Mouse (Mus musculus) embryonic facial prominence, embryonic 12.5 days (tissue): ENCODE results near the gene Rps12. TPM values are rescaled to one million over a fixed set of nuclear protein-coding genes. Genes with fewer than 3 reads are reported as not detected.
A peak's percentile ranks its signal among the peaks of the same experiment; 100 is the strongest.

Experiments used
- ATAC-seq: fragments of 200-750 bp; cut with Nextera tagmentation; 2 replicates; pipeline ENCODE4 v1.8.0; 2017; ENCODE audit not compliant: insufficient number of reproducible peaks, insufficient read depth, low FRiP score, low TSS enrichment
- H3K27ac ChIP-seq: fragments of 300-500 bp; sonication (generic); 2 replicates; pipeline ENCODE4 v1.5.1; 2016; ENCODE audit warnings: mild to moderate bottlenecking
- H3K27me3 ChIP-seq: fragments of 300-500 bp; sonication (generic); 2 replicates; pipeline ENCODE4 v1.6.1; 2016; ENCODE audit warnings: mild to moderate bottlenecking, moderate library complexity
- H3K36me3 ChIP-seq: fragments of 300-500 bp; sonication (generic); 2 replicates; pipeline ENCODE4 v1.6.1; 2016; ENCODE audit warnings: mild to moderate bottlenecking
- H3K4me1 ChIP-seq: fragments of 300-500 bp; sonication (generic); 2 replicates; pipeline ENCODE4 v1.6.1; 2016
- H3K4me2 ChIP-seq: fragments of 300-500 bp; sonication (generic); replicated peaks from 2 replicates; pipeline ENCODE4 v1.6.1; 2016; ENCODE audit warnings: mild to moderate bottlenecking, moderate library complexity
- H3K4me3 ChIP-seq: fragments of 300-500 bp; sonication (generic); 2 replicates; pipeline ENCODE4 v1.5.1; 2016; ENCODE audit warnings: mild to moderate bottlenecking
- H3K9ac ChIP-seq: fragments of 300-500 bp; sonication (generic); 2 replicates; pipeline ENCODE4 v1.6.1; 2016; ENCODE audit warnings: mild to moderate bottlenecking, moderate library complexity
- H3K9me3 ChIP-seq: fragments of 300-500 bp; sonication (generic); 2 replicates; pipeline ENCODE4 v1.6.1; 2016; ENCODE audit warnings: mild to moderate bottlenecking, moderate library complexity
- WGBS: fragments of 180-500 bp; shearing (Covaris S2); methylation state at CpG from one replicate; pipeline ENCODE4 v1.1.7; 2016; 5-methylcytosine and 5-hydroxymethylcytosine counted together
- polyA plus RNA-seq: library from polyadenylated mRNA; unstranded; fragments of >200 nt; fragmentation: Nextera tagmentation; extraction: Ambion mirVana; gene quantifications from 2 replicates; pipeline ENCODE4 v1.2.1, GENCODE M21; 2016

Rps12 gene
- polyA plus RNA-seq: 154 and 172 TPM in 2 replicates

DNA sequence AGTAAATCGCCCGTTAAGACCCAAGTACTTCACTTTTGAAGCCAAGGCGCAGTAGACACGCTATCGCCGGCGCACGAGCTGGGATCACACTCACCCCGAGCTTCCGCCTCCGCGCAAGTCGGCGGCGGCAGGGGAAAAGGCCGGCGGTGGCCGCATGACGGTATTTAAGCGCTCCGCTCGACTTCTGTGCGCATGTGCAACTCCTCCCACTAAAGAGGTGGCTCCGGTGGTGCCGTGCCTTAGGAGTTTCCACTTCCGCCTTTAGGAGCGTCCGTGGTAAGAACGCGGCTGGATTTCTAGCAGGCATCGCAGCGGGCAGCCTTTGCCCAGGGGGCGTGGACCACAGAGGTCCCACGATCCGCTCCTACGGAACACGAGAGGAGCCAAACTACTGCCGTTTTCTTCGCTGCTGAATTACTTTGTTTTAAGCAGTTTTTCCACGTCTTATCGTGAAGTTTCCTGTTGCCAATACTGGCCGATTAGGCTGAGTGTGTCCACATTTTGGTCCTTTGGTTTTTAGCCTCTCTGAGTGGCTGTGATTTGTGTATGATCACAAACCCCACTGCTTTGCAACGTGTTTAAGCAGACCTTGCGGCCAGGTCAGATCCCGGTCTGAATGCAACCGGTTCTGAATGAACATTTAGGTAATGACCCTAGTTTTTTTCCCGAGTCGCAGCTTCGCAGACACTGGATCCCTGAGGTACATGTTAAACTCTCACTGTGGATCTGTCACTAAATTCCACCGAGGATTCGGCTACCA is at the start of gene Rps12:
TSS of gene Rps12 (minus strand) at position 214 of the 760 bp plus-strand sequence.
- no peaks in the 10 kb centered on the region for H3K9me3 ChIP-seq
- no peaks in the 10 kb centered on the region for H3K27me3 ChIP-seq
- H3K27ac ChIP-seq: peak within 1 kb of the TSS; percentile 95
- peak; percentile 96 for ATAC-seq
- peaks cover 19% of the 10 kb centered on the region for H3K4me1 ChIP-seq
- H3K36me3 ChIP-seq: peaks cover 32% of the 10 kb centered on the region
- H3K4me2 ChIP-seq: peak within 1 kb of the TSS; percentile 76
- H3K4me3 ChIP-seq: peak within 1 kb of the TSS; percentile 79
- peak within 1 kb of the TSS; percentile 93 for H3K9ac ChIP-seq
- under 1% methylated on average over 51 of the region's 51 CpGs for WGBS

DNA sequence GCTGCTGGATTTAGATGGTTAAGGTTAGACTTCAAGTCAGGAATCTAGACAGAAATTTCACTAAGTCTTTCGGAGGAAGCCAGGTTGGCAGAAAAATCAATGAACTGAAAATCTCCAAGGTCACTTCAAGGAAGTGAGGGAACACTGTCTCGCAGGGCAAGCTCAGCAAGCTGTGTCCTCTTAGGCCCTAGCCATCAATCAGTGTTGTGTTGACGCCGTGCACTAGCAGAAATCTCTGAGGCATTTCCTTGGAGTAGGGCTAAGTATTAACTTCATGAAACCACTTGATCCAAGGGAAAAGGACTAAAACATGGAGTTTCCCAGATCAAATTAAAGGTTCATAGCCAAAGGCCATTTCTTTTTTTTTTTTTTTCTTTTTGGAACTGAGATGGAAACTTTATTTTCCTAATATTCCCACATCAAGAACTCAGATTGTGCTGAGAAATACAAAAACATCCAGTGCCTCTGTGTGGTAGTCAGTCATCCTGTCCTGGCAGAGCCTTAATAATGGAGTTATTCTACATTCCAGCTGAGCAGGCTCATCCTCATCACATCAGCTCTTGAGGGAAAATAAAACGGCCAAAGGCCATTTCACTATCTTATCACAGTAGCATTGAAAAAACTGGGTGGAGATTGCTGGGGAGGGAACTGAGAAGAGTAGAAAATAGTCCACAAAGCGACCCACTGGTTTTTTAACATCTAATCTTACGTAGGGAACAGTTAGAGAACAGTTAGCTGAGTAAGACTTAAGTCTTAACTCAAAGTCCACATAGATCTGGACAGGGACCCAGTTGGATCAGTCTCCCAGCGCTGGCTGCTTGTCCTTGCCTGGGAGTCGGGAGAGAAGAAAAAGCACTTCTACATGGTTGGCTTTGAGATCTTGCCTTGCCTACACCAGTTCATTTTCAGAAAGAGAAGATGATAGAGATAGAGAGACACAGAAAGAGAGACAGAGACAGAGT is 49.2 kb upstream of the Rps12 start:
- Histone ChIP-seq H3K4me2 (no peak overlapping the region), H3K9me3 (no peaks in the 10 kb centered on the region), H3K4me1 (no peaks in the 10 kb centered on the region), H3K36me3 (no peaks in the 10 kb centered on the region), H3K9ac (no peak overlapping the region), H3K4me3 (no peak overlapping the region), H3K27me3 (no peaks in the 10 kb centered on the region), H3K27ac (no peak overlapping the region)
- ATAC-seq: no peak
- 75% methylated on average over 9 of the region's 9 CpGs for WGBS

DNA sequence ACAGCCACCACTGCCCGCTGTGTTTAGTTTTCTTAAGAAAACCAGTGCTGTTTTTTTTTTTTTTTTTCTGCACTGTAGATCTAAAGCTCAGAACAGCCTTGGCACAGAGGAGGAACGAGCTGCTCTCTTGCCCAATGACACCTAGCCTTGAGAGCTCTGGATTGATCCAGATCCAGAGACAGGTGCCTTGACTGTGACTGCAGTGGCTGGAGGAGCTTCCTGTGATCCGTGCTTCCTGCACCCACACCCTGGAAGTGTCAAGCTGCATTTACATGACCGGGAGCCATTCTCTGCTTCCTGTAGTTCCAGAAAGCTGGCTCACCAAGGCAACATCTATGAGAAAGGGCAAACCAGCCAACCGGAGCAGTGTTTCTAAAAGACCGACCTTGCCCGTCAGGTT is 39.4 kb upstream of the Rps12 start:
- Histone ChIP-seq H3K27me3 (no peaks in the 10 kb centered on the region), H3K4me3 (no peak overlapping the region), H3K9ac (no peak overlapping the region), H3K4me1 (no peaks in the 10 kb centered on the region), H3K9me3 (no peaks in the 10 kb centered on the region), H3K4me2 (no peak overlapping the region), H3K27ac (no peak overlapping the region), H3K36me3 (peaks cover 49% of the 10 kb centered on the region)
- no peak for ATAC-seq
- 90% methylated on average over 7 of the region's 7 CpGs for WGBS

DNA sequence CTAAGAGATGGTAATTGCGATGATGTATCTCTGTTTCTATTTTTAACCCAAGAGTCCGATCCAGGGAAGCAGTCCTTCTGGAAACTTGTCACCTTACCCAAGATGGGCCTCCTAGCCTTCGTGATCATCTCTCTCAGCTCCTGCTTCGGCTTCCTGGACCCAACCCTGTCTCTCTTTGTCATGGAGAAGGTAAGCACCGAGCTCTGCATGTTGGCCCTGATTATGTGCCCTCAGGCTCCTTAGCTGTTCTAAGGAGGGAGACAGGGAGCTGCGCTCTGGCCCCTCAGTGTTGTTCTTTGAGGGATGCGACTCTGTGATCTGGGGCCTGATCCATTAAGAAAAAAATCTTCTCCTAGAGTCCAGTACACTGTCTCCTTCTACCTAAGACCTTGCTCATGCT is 29.2 kb upstream of the Rps12 start:
- H3K4me3 ChIP-seq: no peak overlapping the region
- WGBS: 81% methylated on average over 7 of the region's 7 CpGs

DNA sequence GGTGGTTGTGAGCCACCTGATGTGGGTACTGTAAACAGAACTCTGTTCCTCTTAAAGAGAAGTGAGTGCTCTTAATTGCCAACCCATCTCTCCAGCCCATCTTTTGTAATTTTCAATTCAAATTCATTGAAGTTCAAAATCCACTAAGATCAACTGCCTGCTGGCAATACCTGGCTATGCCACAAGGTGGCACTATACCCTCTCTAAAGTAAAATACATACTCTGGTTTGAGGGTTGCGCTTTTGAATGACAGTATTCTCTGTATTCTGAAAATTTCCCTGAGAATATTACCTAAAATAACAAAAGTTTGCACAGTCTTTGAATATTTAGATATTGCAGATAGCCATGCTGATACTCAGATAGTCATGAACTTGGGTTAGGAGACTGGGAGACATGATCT is 28.1 kb upstream of the Rps12 start:
- H3K27me3 ChIP-seq: no peaks in the 10 kb centered on the region
- H3K27ac ChIP-seq: no peak overlapping the region
- H3K36me3 ChIP-seq: peaks cover 30% of the 10 kb centered on the region
- ATAC-seq: no peak
- H3K4me1 ChIP-seq: no peaks in the 10 kb centered on the region
- 46% methylated on average over 1 of the region's 1 CpGs for WGBS
- H3K4me3 ChIP-seq: no peak overlapping the region
- no peak overlapping the region for H3K4me2 ChIP-seq
- no peak overlapping the region for H3K9ac ChIP-seq
- H3K9me3 ChIP-seq: no peaks in the 10 kb centered on the region

More for the DNA sequence above, 29.2 kb upstream of the Rps12 start:
- no peak for ATAC-seq
- Histone ChIP-seq H3K27me3 (no peaks in the 10 kb centered on the region), H3K9me3 (no peaks in the 10 kb centered on the region), H3K27ac (no peak overlapping the region), H3K36me3 (peaks cover 37% of the 10 kb centered on the region), H3K9ac (no peak overlapping the region), H3K4me2 (no peak overlapping the region), H3K4me1 (no peaks in the 10 kb centered on the region)

DNA sequence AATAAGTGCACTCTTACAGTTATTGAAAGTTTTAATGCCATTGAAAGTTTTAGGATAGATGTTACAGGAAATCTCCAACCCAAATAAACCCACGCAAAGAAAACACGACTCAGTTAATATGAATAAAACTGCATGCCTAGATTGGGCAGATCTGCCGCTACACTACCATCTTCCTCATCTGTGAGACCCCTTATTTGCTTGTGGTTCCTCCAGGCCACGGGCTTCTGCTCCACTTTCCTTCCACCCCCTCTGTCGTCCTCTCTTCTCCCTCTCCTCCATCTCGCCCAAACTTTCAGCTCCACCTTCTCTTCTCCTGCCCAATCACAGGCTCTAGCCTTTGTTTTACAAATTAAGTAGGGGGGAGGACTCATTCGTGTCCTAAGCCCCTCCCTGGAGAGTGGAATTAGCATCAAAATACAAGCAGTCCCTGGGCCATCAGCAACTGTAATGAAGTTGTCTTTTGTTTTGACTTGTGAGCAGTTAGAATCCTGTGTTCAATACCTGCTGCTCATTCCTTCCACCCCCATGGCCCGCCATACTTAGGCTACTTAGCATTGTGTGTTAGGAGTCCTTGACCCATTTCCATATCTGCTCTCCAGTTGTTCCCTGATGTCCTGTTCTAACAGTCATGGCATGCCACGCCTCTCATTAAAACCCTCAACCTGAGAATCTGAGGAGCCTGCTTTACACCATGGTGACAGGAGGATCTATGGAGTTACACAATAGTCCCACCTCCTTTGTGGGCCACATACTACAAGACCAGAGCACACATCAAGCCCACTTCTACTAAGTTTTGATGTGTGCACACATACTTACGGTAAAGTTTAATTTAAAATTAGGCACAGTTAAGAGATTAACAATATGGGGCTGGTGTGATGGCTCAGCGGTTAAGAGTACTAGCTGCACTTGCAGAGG is 26.0 kb upstream of the Rps12 start:
- no peak overlapping the region for H3K4me3 ChIP-seq
- no peak overlapping the region for H3K27ac ChIP-seq
- H3K9me3 ChIP-seq: no peaks in the 10 kb centered on the region
- H3K9ac ChIP-seq: no peak overlapping the region
- no peaks in the 10 kb centered on the region for H3K27me3 ChIP-seq
- no peaks in the 10 kb centered on the region for H3K4me1 ChIP-seq
- H3K4me2 ChIP-seq: no peak overlapping the region
- 57% methylated on average over 11 of the region's 11 CpGs for WGBS
- no peak for ATAC-seq
- H3K36me3 ChIP-seq: peaks cover 17% of the 10 kb centered on the region; the same call in 1 of the 2 replicates

DNA sequence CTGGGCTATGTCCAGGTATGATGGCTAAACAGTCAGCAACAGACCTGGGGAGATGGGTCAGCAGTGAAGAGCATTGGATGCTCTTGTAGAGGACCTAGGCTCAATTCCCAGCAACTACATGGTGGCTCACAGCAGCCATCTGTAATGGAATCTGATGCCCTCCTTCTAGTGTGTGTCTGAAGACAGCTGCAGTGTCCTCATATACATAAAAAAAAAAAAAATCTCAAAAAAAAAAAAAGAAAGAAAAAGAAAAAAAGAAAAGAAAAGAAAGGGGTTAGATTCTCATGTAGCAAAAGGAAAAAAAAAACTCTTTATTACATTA is 25.3 kb upstream of the Rps12 start:
- H3K4me1 ChIP-seq: no peaks in the 10 kb centered on the region
- no peaks in the 10 kb centered on the region for H3K9me3 ChIP-seq
- H3K4me2 ChIP-seq: no peak overlapping the region
- H3K4me3 ChIP-seq: no peak overlapping the region
- peaks cover 14% of the 10 kb centered on the region; the same call in 1 of the 2 replicates for H3K36me3 ChIP-seq
- no peak overlapping the region for H3K9ac ChIP-seq
- ATAC-seq: no peak
- H3K27me3 ChIP-seq: no peaks in the 10 kb centered on the region
- no peak overlapping the region for H3K27ac ChIP-seq

DNA sequence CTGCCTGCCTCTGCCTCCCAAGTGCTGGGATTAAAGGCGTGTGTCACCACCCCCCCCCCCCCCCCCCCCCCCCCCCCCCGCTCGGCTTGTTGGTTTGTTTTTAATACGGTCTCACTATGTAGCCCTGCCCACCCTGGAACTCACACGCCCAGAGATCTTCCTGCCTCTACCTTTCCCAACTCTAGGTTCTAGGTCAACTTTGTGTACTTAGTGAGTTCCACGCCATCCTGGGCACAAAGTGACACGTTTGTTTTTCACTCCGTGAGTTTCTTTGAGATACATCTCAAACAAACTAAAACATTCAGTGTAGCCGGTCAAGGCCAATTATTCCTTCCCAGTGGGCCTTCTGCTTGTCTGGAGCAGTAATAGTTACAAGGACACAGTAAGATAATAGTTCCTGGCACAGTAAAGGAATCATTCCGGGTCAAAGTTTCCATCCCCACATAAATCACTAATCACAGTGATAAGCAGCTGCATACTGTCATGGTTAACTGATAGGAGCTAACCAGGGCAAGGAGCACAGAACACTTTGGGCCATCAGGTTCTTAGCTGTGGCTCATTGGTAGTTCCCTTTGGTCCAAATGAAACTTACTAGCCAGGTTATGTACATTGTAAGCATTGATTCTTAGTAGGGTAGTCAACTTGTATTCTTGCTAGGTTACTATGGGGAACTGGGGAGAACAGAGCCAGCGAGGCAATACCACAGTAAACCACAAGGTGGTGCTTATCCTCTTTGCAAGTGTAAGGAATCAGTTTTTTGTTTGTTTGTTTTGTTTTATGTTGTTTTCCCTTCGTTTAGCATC is 24.8 kb upstream of the Rps12 start:
- H3K9ac ChIP-seq: no peak overlapping the region
- 78% methylated on average over 9 of the region's 12 CpGs for WGBS
- H3K4me2 ChIP-seq: no peak overlapping the region
- H3K9me3 ChIP-seq: no peaks in the 10 kb centered on the region
- H3K27ac ChIP-seq: no peak overlapping the region
- H3K4me3 ChIP-seq: no peak overlapping the region
- ATAC-seq: no peak
- H3K27me3 ChIP-seq: no peaks in the 10 kb centered on the region
- H3K4me1 ChIP-seq: no peaks in the 10 kb centered on the region
- H3K36me3 ChIP-seq: peaks cover 12% of the 10 kb centered on the region; the same call in 1 of the 2 replicates

DNA sequence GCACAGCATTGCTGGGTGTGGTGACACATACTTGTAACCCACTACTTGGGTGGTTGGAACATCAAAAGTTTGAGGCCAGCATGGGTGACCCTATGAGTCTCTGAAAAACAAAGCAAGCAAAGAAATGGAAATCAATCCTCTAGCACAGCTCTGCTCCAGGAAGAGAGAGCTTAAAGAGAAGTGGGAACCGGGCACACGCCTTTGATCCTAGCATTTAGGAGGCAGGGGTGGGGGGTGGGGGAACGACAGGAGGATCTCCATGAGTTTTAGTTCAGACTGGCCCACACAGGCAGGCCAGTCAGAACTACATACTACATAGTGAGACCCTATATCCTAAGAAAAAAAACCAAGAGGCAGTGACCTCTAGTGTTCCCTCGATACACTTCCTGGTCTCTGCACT is 19.1 kb upstream of the Rps12 start:
- Histone ChIP-seq H3K9ac (no peak overlapping the region), H3K36me3 (peaks cover 40% of the 10 kb centered on the region), H3K4me2 (no peak overlapping the region), H3K27ac (no peak overlapping the region), H3K9me3 (no peaks in the 10 kb centered on the region), H3K4me3 (no peak overlapping the region), H3K27me3 (no peaks in the 10 kb centered on the region), H3K4me1 (no peaks in the 10 kb centered on the region)
- 19% methylated on average over 4 of the region's 4 CpGs for WGBS
- no peak for ATAC-seq

DNA sequence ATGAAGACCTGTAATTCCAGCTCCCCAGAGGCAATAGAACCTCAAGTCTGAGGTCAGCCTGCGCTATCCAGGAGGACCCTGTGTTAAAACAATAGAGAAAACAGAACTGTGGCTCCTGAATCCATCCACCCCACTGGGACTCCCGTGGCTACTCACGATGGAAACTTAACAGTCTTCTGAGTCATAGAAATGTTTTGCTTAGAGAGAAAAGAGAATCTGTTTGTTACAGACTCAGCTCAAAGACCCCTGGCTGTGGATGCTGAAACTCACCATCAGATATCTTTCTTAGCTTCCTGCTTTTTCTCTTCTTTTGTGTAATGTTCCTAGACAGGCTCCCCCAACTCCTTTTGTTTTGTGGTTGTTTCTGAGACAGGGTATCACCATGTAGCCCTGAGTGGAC is 17.6 kb upstream of the Rps12 start:
- Histone ChIP-seq H3K27ac (no peak overlapping the region), H3K4me3 (no peak overlapping the region), H3K36me3 (peaks cover 50% of the 10 kb centered on the region), H3K4me1 (no peaks in the 10 kb centered on the region), H3K4me2 (no peak overlapping the region), H3K9ac (no peak overlapping the region), H3K9me3 (no peaks in the 10 kb centered on the region), H3K27me3 (no peaks in the 10 kb centered on the region)
- no peak for ATAC-seq
- 70% methylated on average over 3 of the region's 3 CpGs for WGBS

DNA sequence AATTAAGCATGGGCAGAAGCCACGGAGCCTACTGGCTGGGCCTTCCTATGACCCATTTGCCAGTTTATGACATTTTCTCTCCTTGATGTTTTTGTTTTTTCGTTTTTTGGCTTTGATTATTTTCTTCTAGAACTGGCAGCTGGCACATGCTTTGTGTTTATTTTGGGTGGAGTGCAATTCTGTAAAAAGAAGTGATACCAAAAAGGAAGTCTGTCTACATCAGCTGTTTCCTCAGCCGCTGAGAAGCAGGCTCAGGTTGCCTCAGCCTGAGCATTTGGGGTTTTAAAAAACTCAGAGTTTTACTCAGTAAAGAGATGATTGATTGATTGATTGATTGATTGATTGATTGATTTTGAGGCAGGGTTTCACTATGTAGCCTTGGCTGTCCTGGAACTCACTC is 15.8 kb upstream of the Rps12 start:
- H3K9ac ChIP-seq: no peak overlapping the region
- H3K27me3 ChIP-seq: no peaks in the 10 kb centered on the region
- H3K9me3 ChIP-seq: no peaks in the 10 kb centered on the region
- 62% methylated on average over 3 of the region's 3 CpGs for WGBS
- H3K4me2 ChIP-seq: no peak overlapping the region
- peaks cover 3% of the 10 kb centered on the region for H3K4me1 ChIP-seq
- no peak overlapping the region for H3K27ac ChIP-seq
- H3K4me3 ChIP-seq: no peak overlapping the region
- ATAC-seq: no peak
- peaks cover 45% of the 10 kb centered on the region for H3K36me3 ChIP-seq
